Mouse (Mus musculus): ENCODE data around the gene Clec18a. TPM values are rescaled to one million over a fixed set of nuclear protein-coding genes. Genes with fewer than 3 reads are reported as not detected.
"Not testable (repeated sequence)": the region's sequence is repeated elsewhere in the genome, so short reads cannot be mapped to it uniquely, and the experiment has no call there.

Clec18a gene
- polyA plus RNA-seq, 1 experiment from 2014 or later, result not detected

DNA sequence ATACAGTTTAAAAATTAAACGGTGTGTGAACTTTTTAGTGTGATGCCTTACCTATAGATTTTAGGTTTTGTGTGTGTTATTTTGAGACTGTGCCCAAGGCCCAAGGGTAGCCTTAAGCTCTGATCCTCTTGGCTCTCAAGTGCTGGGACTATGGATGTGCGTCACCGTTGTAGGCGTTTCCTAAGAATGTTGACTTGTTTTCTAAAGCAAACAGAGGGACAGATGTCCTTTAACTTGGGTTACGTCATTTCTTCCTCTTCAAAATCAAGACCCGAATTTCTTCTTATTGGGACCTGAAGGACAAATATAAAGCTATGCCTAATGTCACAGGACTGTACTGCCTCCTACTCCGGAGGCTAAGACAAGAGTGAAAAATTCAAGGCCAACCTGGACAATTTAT, 59.3 kb downstream of the Clec18a start, which contains the start of gene Aars:
Gene Aars (plus strand): TSS at position 229 of the 400 bp plus-strand sequence.
- H3K9ac ChIP-seq (replicated peaks; ENCODE audit: low read depth, low read length), result peak within 1 kb of the TSS; percentile 73
- H3K4me1 ChIP-seq (ENCODE audit: control insufficient read depth, insufficient read depth, low read length), result peaks cover 6% of the 10 kb centered on the region; the same call in 1 of the 2 replicates
- no peaks in the 10 kb centered on the region for H3K9me3 ChIP-seq (ENCODE audit: control insufficient read depth, low read depth, low read length)
- peak within 1 kb of the TSS; percentile 66 for H3K4me2 ChIP-seq (replicated peaks; ENCODE audit: low read depth, low read length)
- no peaks in the 10 kb centered on the region for H3K27me3 ChIP-seq (ENCODE audit: control insufficient read depth, insufficient read depth, low read length)
- H3K4me3 ChIP-seq (ENCODE audit: low read depth, low read length), result peak within 1 kb of the TSS; percentile 83
- H3K27ac ChIP-seq (ENCODE audit: low read length), result peak within 1 kb of the TSS; percentile 71
- 95% methylated on average over 7 of the region's 7 CpGs for WGBS
- ATAC-seq (ENCODE audit: insufficient number of reproducible peaks, insufficient read depth, low FRiP score, low read depth), result no peak
- peaks cover 8% of the 10 kb centered on the region; the same call in 1 of the 2 replicates for H3K36me3 ChIP-seq (ENCODE audit: control insufficient read depth, insufficient read depth, low read length)

- Histone ChIP-seq H3K27ac (ENCODE audit: low read length) (no peak within 1 kb of the TSS), H3K9me3 (ENCODE audit: control insufficient read depth, low read depth, low read length) (no peaks in the 10 kb centered on the region), H3K9ac (replicated peaks; ENCODE audit: low read depth, low read length) (no peak within 1 kb of the TSS), H3K4me2 (replicated peaks; ENCODE audit: low read depth, low read length) (no peak within 1 kb of the TSS), H3K27me3 (ENCODE audit: control insufficient read depth, insufficient read depth, low read length) (no peaks in the 10 kb centered on the region), H3K4me3 (ENCODE audit: low read depth, low read length) (no peak within 1 kb of the TSS), H3K4me1 (ENCODE audit: control insufficient read depth, insufficient read depth, low read length) (peaks cover 6% of the 10 kb centered on the region; the same call in 1 of the 2 replicates), H3K36me3 (ENCODE audit: control insufficient read depth, insufficient read depth, low read length) (no peaks in the 10 kb centered on the region; the same call in 1 of the 2 replicates)
- WGBS, result 94% methylated on average over 19 of the region's 19 CpGs
- no peak for ATAC-seq (ENCODE audit: insufficient number of reproducible peaks, insufficient read depth, low FRiP score, low read depth)
These were observed 60.7 kb downstream of the Clec18a start, which contains the start of gene Ddx19b for GRCm38 (mm10) chr8:111031572-111031971. TSS of gene Ddx19b (minus strand) at chr8:111031751.

- Histone ChIP-seq H3K4me1 (ENCODE audit: control insufficient read depth, insufficient read depth, low read length) (peaks cover 2% of the 10 kb centered on the region; the same call in 1 of the 2 replicates), H3K36me3 (ENCODE audit: control insufficient read depth, insufficient read depth, low read length) (no peaks in the 10 kb centered on the region), H3K9ac (replicated peaks; ENCODE audit: low read depth, low read length) (no peak overlapping the region), H3K27ac (ENCODE audit: low read length) (no peak overlapping the region), H3K9me3 (ENCODE audit: control insufficient read depth, low read depth, low read length) (no peaks in the 10 kb centered on the region), H3K4me2 (replicated peaks; ENCODE audit: low read depth, low read length) (no peak overlapping the region), H3K27me3 (ENCODE audit: control insufficient read depth, insufficient read depth, low read length) (no peaks in the 10 kb centered on the region), H3K4me3 (ENCODE audit: low read depth, low read length) (no peak overlapping the region)
- no peak for ATAC-seq (ENCODE audit: insufficient number of reproducible peaks, insufficient read depth, low FRiP score, low read depth)
- WGBS, result 75% methylated on average over 6 of the region's 6 CpGs
These were observed 62.2 kb downstream of the Clec18a start for GRCm38 (mm10) chr8:111030045-111030444.

DNA sequence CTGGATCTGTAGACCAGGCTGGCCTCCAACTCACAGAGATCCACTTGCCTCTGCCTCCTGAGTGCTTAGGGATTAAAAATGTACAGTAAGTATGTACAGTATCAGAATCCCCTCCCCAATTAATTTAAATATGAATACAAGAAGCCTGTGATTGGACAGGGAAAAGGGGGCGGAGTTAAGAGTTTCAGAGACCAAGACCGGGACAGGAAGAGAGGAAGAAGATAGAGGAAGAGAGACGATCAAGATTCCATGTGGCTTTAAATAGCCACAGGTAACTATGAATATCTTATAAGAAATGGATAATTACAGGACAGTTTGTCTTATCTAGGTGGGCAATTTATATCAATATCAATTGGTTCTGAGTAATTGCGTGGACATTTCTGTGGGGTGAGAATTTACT, 62.6 kb downstream of the Clec18a start:
- Histone ChIP-seq H3K9ac (replicated peaks; ENCODE audit: low read depth, low read length) (no peak overlapping the region), H3K9me3 (ENCODE audit: control insufficient read depth, low read depth, low read length) (no peaks in the 10 kb centered on the region), H3K36me3 (ENCODE audit: control insufficient read depth, insufficient read depth, low read length) (no peaks in the 10 kb centered on the region), H3K4me1 (ENCODE audit: control insufficient read depth, insufficient read depth, low read length) (no peaks in the 10 kb centered on the region), H3K4me2 (replicated peaks; ENCODE audit: low read depth, low read length) (no peak overlapping the region), H3K27ac (ENCODE audit: low read length) (no peak overlapping the region), H3K4me3 (ENCODE audit: low read depth, low read length) (no peak overlapping the region), H3K27me3 (ENCODE audit: control insufficient read depth, insufficient read depth, low read length) (no peaks in the 10 kb centered on the region)
- 53% methylated on average over 4 of the region's 4 CpGs for whole genome bisulfite sequencing
- ATAC-seq (ENCODE audit: insufficient number of reproducible peaks, insufficient read depth, low FRiP score, low read depth), result no peak

- H3K27me3 ChIP-seq (ENCODE audit: control insufficient read depth, insufficient read depth, low read length), result no peaks in the 10 kb centered on the region
- peak overlapping the region; percentile 54 for H3K9ac ChIP-seq (replicated peaks; ENCODE audit: low read depth, low read length)
- peak overlapping the region; percentile 58 for H3K27ac ChIP-seq (ENCODE audit: low read length)
- no peaks in the 10 kb centered on the region for H3K9me3 ChIP-seq (ENCODE audit: control insufficient read depth, low read depth, low read length)
- H3K4me1 ChIP-seq (ENCODE audit: control insufficient read depth, insufficient read depth, low read length), result no peaks in the 10 kb centered on the region
- no peaks in the 10 kb centered on the region for H3K36me3 ChIP-seq (ENCODE audit: control insufficient read depth, insufficient read depth, low read length)
- peak overlapping the region; percentile 82 for H3K4me2 ChIP-seq (replicated peaks; ENCODE audit: low read depth, low read length)
- peak; percentile 96 for ATAC-seq (ENCODE audit: insufficient number of reproducible peaks, insufficient read depth, low FRiP score, low read depth)
- peak overlapping the region; percentile 65 for H3K4me3 ChIP-seq (ENCODE audit: low read depth, low read length)
- under 1% methylated on average over 31 of the region's 31 CpGs for WGBS
These were observed 64.8 kb downstream of the Clec18a start for GRCm38 (mm10) chr8:111027391-111027937.

DNA sequence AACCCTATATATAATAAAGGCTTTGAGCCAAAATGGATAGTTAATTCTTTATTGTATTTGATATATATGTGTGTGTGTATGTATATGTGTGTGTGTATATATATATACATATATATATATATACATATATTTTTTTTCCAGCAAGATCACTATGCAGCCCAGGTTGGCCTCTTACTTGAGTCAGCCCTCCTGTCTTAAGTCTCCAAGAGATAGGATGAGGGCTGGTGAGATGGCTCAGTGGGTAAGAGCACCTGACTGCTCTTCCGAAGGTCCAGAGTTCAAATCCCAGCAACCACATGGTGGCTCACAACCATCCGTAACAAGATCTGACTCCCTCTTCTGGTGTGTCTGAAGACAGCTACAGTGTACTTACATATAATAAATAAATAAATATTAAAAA, 65.6 kb downstream of the Clec18a start:
- H3K27me3 ChIP-seq (ENCODE audit: control insufficient read depth, insufficient read depth, low read length); H3K4me3 ChIP-seq (ENCODE audit: low read depth, low read length); H3K9me3 ChIP-seq (ENCODE audit: control insufficient read depth, low read depth, low read length); H3K27ac ChIP-seq (ENCODE audit: low read length); H3K4me1 ChIP-seq (ENCODE audit: control insufficient read depth, insufficient read depth, low read length); ATAC-seq (ENCODE audit: insufficient number of reproducible peaks, insufficient read depth, low FRiP score, low read depth); H3K4me2 ChIP-seq (replicated peaks; ENCODE audit: low read depth, low read length); H3K36me3 ChIP-seq (ENCODE audit: control insufficient read depth, insufficient read depth, low read length); H3K9ac ChIP-seq (replicated peaks; ENCODE audit: low read depth, low read length): not testable (repeated sequence)
- 90% methylated on average over 1 of the region's 2 CpGs for WGBS

- H3K9ac ChIP-seq (replicated peaks; ENCODE audit: low read depth, low read length); H3K4me2 ChIP-seq (replicated peaks; ENCODE audit: low read depth, low read length); H3K27me3 ChIP-seq (ENCODE audit: control insufficient read depth, insufficient read depth, low read length); H3K9me3 ChIP-seq (ENCODE audit: control insufficient read depth, low read depth, low read length); H3K4me1 ChIP-seq (ENCODE audit: control insufficient read depth, insufficient read depth, low read length); ATAC-seq (ENCODE audit: insufficient number of reproducible peaks, insufficient read depth, low FRiP score, low read depth); H3K4me3 ChIP-seq (ENCODE audit: low read depth, low read length); H3K27ac ChIP-seq (ENCODE audit: low read length): not testable (repeated sequence)
- WGBS, result 91% methylated on average over 8 of the region's 10 CpGs
- peaks cover 12% of the 10 kb centered on the region; the same call in 1 of the 2 replicates for H3K36me3 ChIP-seq (ENCODE audit: control insufficient read depth, insufficient read depth, low read length)
These were observed 81.8 kb downstream of the Clec18a start for GRCm38 (mm10) chr8:111010230-111010991.
